Comparison of ENCODE assay signal across 26 mouse cellular contexts in genomic region chr13:107035078-107035477, GRCm38 (mm10). TPM values are rescaled to one million over a fixed set of nuclear protein-coding genes. Genes with fewer than 3 reads are reported as not detected.
DNase-seq lines count a peak whose midpoint lies in the region; ATAC-seq and TF ChIP-seq lines count a peak whose summit lies in the region.
"Had no signal": no experiment of that assay in that cellular context is flagged by ENCODE, and none has a peak within 500 bp of the region (broad histone marks: within the 10 kb centered on the region; RNA-seq: fewer than 3 reads in every experiment).

No protein-coding gene starts in this region.

- WGBS in liver, embryonic 12.5 days (ENCODE audit: insufficient replicate concordance): 76% methylated on average over 4 of the region's 4 CpGs
- WGBS in liver, postnatal 0 days (ENCODE audit: insufficient replicate concordance): 82% methylated on average over 4 of the region's 4 CpGs

- intact Hi-C loops in left cerebral cortex, postnatal 10 days (cut with DNase I): no loop called here

- no peak for TF ChIP-seq CTCF in liver, postnatal 0 days (IDR thresholded peaks at IDR 0.05; ENCODE audit: low read depth)
- TF ChIP-seq CTCF in ES-Bruce4 (IDR thresholded peaks at IDR 0.05; ENCODE audit: low read depth, low read length): no peak

- H3K4me3 ChIP-seq in liver, embryonic 12.5 days: peak overlapping the region; percentile 10; the same call in 1 of the 2 replicates
- no peak overlapping the region for H3K4me3 ChIP-seq in liver, postnatal 0 days (ENCODE audit: low read depth, low read length)
- H3K4me3 ChIP-seq in ES-Bruce4 (ENCODE audit: low read depth, low read length): peak overlapping the region; percentile 67; the same call in 1 of the 2 replicates
- H3K4me3 ChIP-seq in myocyte: peak overlapping the region; percentile 36
- H3K4me3 ChIP-seq: forebrain, embryonic 13.5 days; heart, embryonic 15.5 days; hindbrain, embryonic 13.5 days; kidney, embryonic 15.5 days; limb, embryonic 13.5 days; neural tube, embryonic 15.5 days had no signal

- no peak for TF ChIP-seq POLR2A in ES-Bruce4 (IDR thresholded peaks at IDR 0.05; ENCODE audit: insufficient read depth, low read length)
- TF ChIP-seq POLR2A in myocyte (IDR thresholded peaks at IDR 0.05; ENCODE audit: insufficient read length, low read depth): no peak

- no peaks in the 10 kb centered on the region for H3K27me3 ChIP-seq in liver, embryonic 12.5 days (replicated peaks)
- no peaks in the 10 kb centered on the region for H3K27me3 ChIP-seq in liver, postnatal 0 days (ENCODE audit: insufficient read depth, low read length)
- H3K27me3 ChIP-seq in ES-Bruce4 (ENCODE audit: control insufficient read depth, insufficient read depth, low read length, poor library complexity, severe bottlenecking): no peaks in the 10 kb centered on the region
- no peaks in the 10 kb centered on the region for H3K27me3 ChIP-seq in myocyte (ENCODE audit: control insufficient read depth, insufficient read depth, insufficient read length)
- H3K27me3 ChIP-seq: forebrain, embryonic 13.5 days; heart, embryonic 15.5 days; hindbrain, embryonic 13.5 days; kidney, embryonic 15.5 days; limb, embryonic 13.5 days; neural tube, embryonic 15.5 days had no signal

- H3K4me2 ChIP-seq in liver, embryonic 12.5 days: peak overlapping the region; percentile 35
- H3K4me2 ChIP-seq in liver, postnatal 0 days (ENCODE audit: low read depth, low read length): no peak overlapping the region
- peak overlapping the region; percentile 81 for H3K4me2 ChIP-seq in myocyte (ENCODE audit: low read depth)
- H3K4me2 ChIP-seq: forebrain, embryonic 13.5 days; heart, embryonic 15.5 days; hindbrain, embryonic 13.5 days; kidney, embryonic 15.5 days; limb, embryonic 13.5 days; neural tube, embryonic 15.5 days had no signal

- no peaks in the 10 kb centered on the region for H3K79me2 ChIP-seq in myocyte (ENCODE audit: control insufficient read depth, insufficient read depth)

- ATAC-seq in liver, embryonic 12.5 days: no peak
- ATAC-seq in liver, postnatal 0 days: no peak
- ATAC-seq: forebrain, embryonic 13.5 days had no signal

- no peaks in the 10 kb centered on the region for H3K9me3 ChIP-seq in liver, embryonic 12.5 days (replicated peaks)
- H3K9me3 ChIP-seq in liver, postnatal 0 days (ENCODE audit: low read length): no peaks in the 10 kb centered on the region
- no peaks in the 10 kb centered on the region for H3K9me3 ChIP-seq in ES-Bruce4 (replicated peaks; ENCODE audit: control insufficient read depth, insufficient read depth, low read length, poor library complexity, severe bottlenecking)
- H3K9me3 ChIP-seq: forebrain, embryonic 13.5 days; heart, embryonic 15.5 days; hindbrain, embryonic 13.5 days; kidney, embryonic 15.5 days; limb, embryonic 13.5 days; neural tube, embryonic 15.5 days had no signal

- H3K27ac ChIP-seq in liver, embryonic 12.5 days: peak overlapping the region; percentile 8; the same call in 1 of the 2 replicates
- H3K27ac ChIP-seq in liver, postnatal 0 days (ENCODE audit: low read depth): no peak overlapping the region
- H3K27ac ChIP-seq in ES-Bruce4 (ENCODE audit: insufficient read depth, low read length): peak overlapping the region; percentile 44; the same call in 1 of the 2 replicates
- H3K27ac ChIP-seq: forebrain, embryonic 13.5 days; heart, embryonic 15.5 days; hindbrain, embryonic 13.5 days; kidney, embryonic 15.5 days; limb, embryonic 13.5 days; neural tube, embryonic 15.5 days had no signal

- no peaks in the 10 kb centered on the region for H3K36me3 ChIP-seq in liver, embryonic 12.5 days
- H3K36me3 ChIP-seq in liver, postnatal 0 days (replicated peaks; ENCODE audit: insufficient read depth, low read length): no peaks in the 10 kb centered on the region
- peaks cover 8% of the 10 kb centered on the region; the same call in 1 of the 2 replicates for H3K36me3 ChIP-seq in ES-Bruce4 (ENCODE audit: control insufficient read depth, insufficient read depth, low read length, poor library complexity, severe bottlenecking)
- H3K36me3 ChIP-seq in myocyte (ENCODE audit: control insufficient read depth, insufficient read depth): no peaks in the 10 kb centered on the region
- H3K36me3 ChIP-seq: heart, embryonic 15.5 days; hindbrain, embryonic 13.5 days; kidney, embryonic 15.5 days; limb, embryonic 13.5 days had no signal

- no peak for DNase-seq in liver, postnatal 0 days
- peak; percentile 34 for DNase-seq in Muller cell, postnatal 12 days (ENCODE audit: inconsistent ontology term)
- DNase-seq in urinary bladder, postnatal 36 days (ENCODE audit: low spot score in 2 of 2): no peak
- DNase-seq in right cerebral cortex, postnatal 14 days: no peak
- no peak for DNase-seq in left cerebral cortex, postnatal 10 days (ENCODE audit: extremely low spot score in 1 of 2, low spot score in 2 of 2)
- DNase-seq: adrenal gland, adult 2 months; adrenal gland, postnatal 36 days; cerebellum, adult 2 months; cerebellum, postnatal 14 days; gastrocnemius, postnatal 14 days; heart, postnatal 36 days; kidney, adult 18-20 months; kidney, postnatal 25 days; lung, postnatal 36 days; midbrain, embryonic 14.5 days; right cerebral cortex, adult 18-20 months; thymus, postnatal 4 days had no signal

- no peak for TF ChIP-seq EP300 in liver, postnatal 0 days (IDR thresholded peaks at IDR 0.05; ENCODE audit: low read depth)
- TF ChIP-seq EP300 in ES-Bruce4 (IDR thresholded peaks at IDR 0.05; ENCODE audit: insufficient read depth, low read depth, low read length): no peak

- peaks cover 32% of the 10 kb centered on the region; the same call in 1 of the 2 replicates for H3K4me1 ChIP-seq in liver, embryonic 12.5 days
- no peaks in the 10 kb centered on the region for H3K4me1 ChIP-seq in liver, postnatal 0 days (ENCODE audit: insufficient read depth)
- H3K4me1 ChIP-seq in ES-Bruce4 (ENCODE audit: control insufficient read depth, insufficient read depth, low read length): peaks cover 2% of the 10 kb centered on the region
- H3K4me1 ChIP-seq: forebrain, embryonic 13.5 days; hindbrain, embryonic 13.5 days; kidney, embryonic 15.5 days; limb, embryonic 13.5 days; neural tube, embryonic 15.5 days had no signal

- no peak overlapping the region for H3ac ChIP-seq in myocyte (ENCODE audit: control insufficient read depth, insufficient read length)

- no peak overlapping the region for H3K9ac ChIP-seq in liver, embryonic 12.5 days
- H3K9ac ChIP-seq in liver, postnatal 0 days (replicated peaks): no peak overlapping the region
- peak overlapping the region; percentile 99 for H3K9ac ChIP-seq in ES-Bruce4 (ENCODE audit: low read depth, poor library complexity, severe bottlenecking)
- H3K9ac ChIP-seq: forebrain, embryonic 13.5 days; heart, embryonic 15.5 days; hindbrain, embryonic 13.5 days; kidney, embryonic 15.5 days; limb, embryonic 13.5 days; neural tube, embryonic 15.5 days had no signal

TF ChIP-seq in myocyte, 11 proteins besides CTCF, POLR2A, EP300 and RAD21:
- TF ChIP-seq CEBPB (IDR thresholded peaks at IDR 0.05; ENCODE audit: insufficient read depth, poor library complexity, severe bottlenecking): no peak
- no peak for TF ChIP-seq TCF3 (IDR thresholded peaks at IDR 0.05; ENCODE audit: insufficient read length, low read depth)
- TF ChIP-seq SRF (IDR thresholded peaks at IDR 0.05; ENCODE audit: control insufficient read depth, insufficient read length, low read depth): no peak
- TF ChIP-seq MAX (IDR thresholded peaks at IDR 0.05; ENCODE audit: low read depth): no peak
- TF ChIP-seq POLR2AphosphoS2 (IDR thresholded peaks at IDR 0.05; ENCODE audit: insufficient read length, low read depth): no peak
- TF ChIP-seq REST (IDR thresholded peaks at IDR 0.05; ENCODE audit: insufficient read depth, insufficient read length): no peak
- TF ChIP-seq E2F4 (IDR thresholded peaks at IDR 0.05; ENCODE audit: insufficient read depth): no peak

RNA-seq across cellular contexts. Expression of gene Kif2a, which starts 13.2 kb away (rescaled TPM):
- 30.0 and 36.8 TPM in 2 replicates for polyA plus RNA-seq in liver, embryonic 12.5 days (2016; fragmentation: Nextera tagmentation; extraction: Ambion mirVana)
- polyA plus RNA-seq in liver, postnatal 0 days (2015; fragmentation: Nextera tagmentation; extraction: Ambion mirVana): 15.5 and 21.2 TPM in 2 replicates
- 148 and 162 TPM in 2 replicates for polyA plus RNA-seq in ES-Bruce4 (2011; ENCODE audit: insufficient read depth, insufficient read length, low read depth, missing spikeins)
- polyA plus RNA-seq in myocyte (2012; fragmentation: generic; extraction: Trizol): 14.9 TPM
- total RNA-seq in left cerebral cortex, postnatal 10 days (2021): 100 to 1,000 TPM; 152 to 166 TPM
